Mouse (Mus musculus): ENCODE data around the gene Mical1. TPM values are rescaled to one million over a fixed set of nuclear protein-coding genes. Genes with fewer than 3 reads are reported as not detected.

Gene Mical1
- 48.1 and 51.3 TPM in 2 replicates for polyA plus RNA-seq (2016; fragmentation: Nextera tagmentation; extraction: Ambion mirVana)

- DNase-seq (ENCODE audit: low spot score): peak; percentile 73
- WGBS: 0% methylated on average over 35 of the region's 35 CpGs
- no peaks in the 10 kb centered on the region for H3K9me3 ChIP-seq
- peak within 1 kb of the TSS; percentile 92 for H3K27ac ChIP-seq
- H3K4me1 ChIP-seq (replicated peaks): peaks cover 45% of the 10 kb centered on the region
- peak within 1 kb of the TSS; percentile 75 for H3K4me3 ChIP-seq
- H3K36me3 ChIP-seq: peaks cover 34% of the 10 kb centered on the region
- peaks cover 3% of the 10 kb centered on the region; the same call in 1 of the 2 replicates for H3K27me3 ChIP-seq (ENCODE audit: insufficient read depth, poor library complexity, severe bottlenecking)
Observed at GRCm38 (mm10) chr10:41476171-41477017, at the start of gene Mical1. TSS of gene Mical1 (plus strand) at chr10:41476314.

DNA sequence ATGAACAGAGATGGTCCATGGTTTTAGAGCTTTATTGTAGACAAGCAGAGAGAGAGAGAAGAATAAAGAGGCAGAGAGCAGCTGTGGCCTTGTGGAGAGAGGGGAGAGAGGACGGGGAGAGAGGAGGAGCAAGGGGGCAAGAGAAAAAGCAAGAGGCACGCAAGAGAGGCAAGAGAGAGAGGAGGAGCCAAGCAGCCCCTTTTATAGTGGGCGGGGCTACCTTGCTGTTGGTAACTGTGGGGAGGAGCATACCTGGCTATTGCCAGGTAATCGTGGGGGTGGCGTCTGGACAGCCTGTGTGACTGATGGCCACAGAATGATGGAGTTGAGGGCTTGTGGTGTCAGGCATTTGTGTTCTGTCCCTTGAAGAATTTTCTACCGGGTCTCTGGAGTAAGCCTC, 49.7 kb upstream of the Mical1 start:
- Histone ChIP-seq H3K4me1 (replicated peaks) (no peaks in the 10 kb centered on the region), H3K27me3 (ENCODE audit: insufficient read depth, poor library complexity, severe bottlenecking) (no peaks in the 10 kb centered on the region), H3K27ac (no peak overlapping the region), H3K36me3 (no peaks in the 10 kb centered on the region), H3K4me3 (no peak overlapping the region), H3K9me3 (no peaks in the 10 kb centered on the region)
- DNase-seq (ENCODE audit: low spot score): no peak
- 54% methylated on average over 6 of the region's 6 CpGs for WGBS

- peak; percentile 40 for DNase-seq (ENCODE audit: low spot score)
- 28% methylated on average over 4 of the region's 4 CpGs for WGBS
- H3K9me3 ChIP-seq: no peaks in the 10 kb centered on the region
- no peak overlapping the region for H3K4me3 ChIP-seq
- no peaks in the 10 kb centered on the region for H3K4me1 ChIP-seq (replicated peaks)
- H3K36me3 ChIP-seq: no peaks in the 10 kb centered on the region
- peaks cover 14% of the 10 kb centered on the region for H3K27me3 ChIP-seq (ENCODE audit: insufficient read depth, poor library complexity, severe bottlenecking)
- H3K27ac ChIP-seq: no peak overlapping the region
Observed at GRCm38 (mm10) chr10:41434624-41435023, 41.5 kb upstream of the Mical1 start.

GRCm38 (mm10) chr10:41435141-41435540, 41.0 kb upstream of the Mical1 start:
- peaks cover 14% of the 10 kb centered on the region for H3K27me3 ChIP-seq (ENCODE audit: insufficient read depth, poor library complexity, severe bottlenecking)
- no peaks in the 10 kb centered on the region for H3K9me3 ChIP-seq
- H3K4me3 ChIP-seq: no peak overlapping the region
- DNase-seq (ENCODE audit: low spot score): no peak
- WGBS: 42% methylated on average over 3 of the region's 3 CpGs
- no peaks in the 10 kb centered on the region for H3K4me1 ChIP-seq (replicated peaks)
- no peak overlapping the region for H3K27ac ChIP-seq
- H3K36me3 ChIP-seq: no peaks in the 10 kb centered on the region

GRCm38 (mm10) chr10:41448216-41448615, 27.9 kb upstream of the Mical1 start:
- Histone ChIP-seq H3K9me3 (no peaks in the 10 kb centered on the region), H3K36me3 (peaks cover 16% of the 10 kb centered on the region), H3K27ac (no peak overlapping the region), H3K4me1 (replicated peaks) (peaks cover 24% of the 10 kb centered on the region), H3K4me3 (no peak overlapping the region), H3K27me3 (ENCODE audit: insufficient read depth, poor library complexity, severe bottlenecking) (no peaks in the 10 kb centered on the region)
- no peak for DNase-seq (ENCODE audit: low spot score)
- 77% methylated on average over 1 of the region's 1 CpGs for WGBS

DNA sequence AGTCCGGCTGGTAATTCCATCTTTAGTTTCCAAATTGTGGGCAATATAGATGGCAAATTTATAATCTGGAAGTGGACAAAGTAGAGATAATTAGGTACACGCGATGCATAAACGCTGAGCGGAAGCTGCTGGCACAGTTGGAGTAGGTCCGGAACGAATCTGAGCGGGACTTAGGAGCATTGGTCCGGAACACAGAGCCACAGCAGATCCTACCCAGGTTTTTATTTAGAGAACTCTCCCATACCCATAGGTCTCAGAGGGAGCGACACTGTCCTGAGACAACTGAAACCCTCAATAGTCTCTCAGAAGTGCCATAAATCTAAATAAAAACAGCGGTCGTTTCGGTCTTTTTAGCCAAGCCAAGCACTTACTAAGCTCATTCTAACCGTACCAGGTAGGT, 26.4 kb upstream of the Mical1 start:
- peak overlapping the region; percentile 89 for H3K27ac ChIP-seq
- H3K9me3 ChIP-seq: no peaks in the 10 kb centered on the region
- H3K4me1 ChIP-seq (replicated peaks): peaks cover 31% of the 10 kb centered on the region
- no peak for DNase-seq (ENCODE audit: low spot score)
- whole genome bisulfite sequencing: 15% methylated on average over 14 of the region's 14 CpGs
- peaks cover 23% of the 10 kb centered on the region for H3K36me3 ChIP-seq
- no peaks in the 10 kb centered on the region for H3K27me3 ChIP-seq (ENCODE audit: insufficient read depth, poor library complexity, severe bottlenecking)
- peak overlapping the region; percentile 87 for H3K4me3 ChIP-seq

DNA sequence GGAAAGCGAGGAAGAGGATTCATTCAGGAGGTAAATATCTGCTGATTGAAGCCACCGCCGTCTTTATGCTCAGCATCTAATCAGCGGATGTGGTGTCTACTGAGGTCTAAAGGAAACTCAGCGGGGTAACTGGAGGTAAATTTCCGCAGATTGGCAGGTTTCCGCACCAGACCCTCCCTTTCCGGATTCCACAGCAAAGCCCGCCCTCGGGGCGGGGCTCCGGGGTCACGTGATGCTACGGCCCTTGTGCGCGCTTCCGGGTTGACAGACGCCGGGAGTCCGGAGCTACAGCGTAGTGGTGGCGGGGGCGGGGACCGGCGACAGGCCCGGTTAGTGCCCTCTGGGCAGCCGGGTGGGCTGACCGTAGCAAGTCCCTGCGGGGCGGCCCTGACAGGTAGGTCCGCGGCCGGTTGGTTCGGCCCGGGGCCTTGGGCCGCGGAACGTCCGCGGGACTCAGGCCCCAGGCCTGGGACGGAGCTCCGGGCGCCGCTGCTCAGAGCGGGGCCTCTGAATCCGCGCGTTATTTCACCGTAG, 25.9 kb upstream of the Mical1 start, which contains the start of gene Zbtb24:
Gene Zbtb24, plus strand, starts transcription at position 247 of the 534 bp plus-strand sequence.
- 0% methylated on average over 49 of the region's 49 CpGs for WGBS

DNA sequence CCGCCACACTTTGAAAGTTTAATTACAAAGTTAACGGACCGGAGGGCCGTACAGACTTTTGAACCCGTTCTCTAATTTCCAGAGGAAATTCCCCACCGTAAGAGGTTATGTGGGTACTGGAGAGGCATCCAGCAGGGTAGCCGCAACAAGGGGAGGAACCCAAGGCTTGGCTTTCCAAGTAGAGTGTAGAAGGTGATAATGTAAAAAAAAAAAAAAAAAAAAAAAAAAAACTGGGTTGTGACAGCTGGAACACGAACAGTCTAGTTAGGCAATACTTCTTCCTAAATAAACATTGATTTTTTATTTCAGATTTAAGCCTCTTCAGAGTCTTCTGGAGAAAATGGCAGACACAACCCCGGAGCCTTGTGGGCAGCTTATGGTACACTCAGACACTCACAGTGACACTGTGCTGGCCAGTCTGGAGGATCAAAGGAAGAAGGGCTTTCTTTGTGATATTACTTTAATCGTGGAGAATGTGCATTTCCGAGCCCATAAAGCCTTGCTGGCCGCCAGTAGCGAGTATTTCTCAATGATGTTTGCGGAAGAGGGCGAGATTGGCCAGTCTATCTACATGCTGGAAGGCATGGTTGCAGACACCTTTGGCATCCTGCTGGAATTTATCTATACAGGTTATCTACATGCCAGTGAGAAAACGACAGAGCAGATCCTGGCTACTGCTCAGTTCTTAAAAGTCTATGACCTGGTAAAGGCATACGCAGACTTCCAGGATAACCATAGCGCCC, 25.2 kb upstream of the Mical1 start:
- no peak for DNase-seq (ENCODE audit: low spot score)
- H3K4me3 ChIP-seq: peak overlapping the region; percentile 87
- no peaks in the 10 kb centered on the region for H3K9me3 ChIP-seq
- no peaks in the 10 kb centered on the region for H3K27me3 ChIP-seq (ENCODE audit: insufficient read depth, poor library complexity, severe bottlenecking)
- peak overlapping the region; percentile 89 for H3K27ac ChIP-seq
- 60% methylated on average over 18 of the region's 18 CpGs for WGBS
- H3K4me1 ChIP-seq (replicated peaks): peaks cover 31% of the 10 kb centered on the region
- H3K36me3 ChIP-seq: peaks cover 34% of the 10 kb centered on the region

More for the DNA sequence above, 25.9 kb upstream of the Mical1 start, which contains the start of gene Zbtb24:
- H3K4me3 ChIP-seq: peak within 1 kb of the TSS; percentile 87
- peaks cover 31% of the 10 kb centered on the region for H3K4me1 ChIP-seq (replicated peaks)
- peaks cover 27% of the 10 kb centered on the region for H3K36me3 ChIP-seq
- no peaks in the 10 kb centered on the region for H3K27me3 ChIP-seq (ENCODE audit: insufficient read depth, poor library complexity, severe bottlenecking)
- H3K27ac ChIP-seq: peak within 1 kb of the TSS; percentile 89
- no peaks in the 10 kb centered on the region for H3K9me3 ChIP-seq
- peak; percentile 96 for DNase-seq (ENCODE audit: low spot score)

DNA sequence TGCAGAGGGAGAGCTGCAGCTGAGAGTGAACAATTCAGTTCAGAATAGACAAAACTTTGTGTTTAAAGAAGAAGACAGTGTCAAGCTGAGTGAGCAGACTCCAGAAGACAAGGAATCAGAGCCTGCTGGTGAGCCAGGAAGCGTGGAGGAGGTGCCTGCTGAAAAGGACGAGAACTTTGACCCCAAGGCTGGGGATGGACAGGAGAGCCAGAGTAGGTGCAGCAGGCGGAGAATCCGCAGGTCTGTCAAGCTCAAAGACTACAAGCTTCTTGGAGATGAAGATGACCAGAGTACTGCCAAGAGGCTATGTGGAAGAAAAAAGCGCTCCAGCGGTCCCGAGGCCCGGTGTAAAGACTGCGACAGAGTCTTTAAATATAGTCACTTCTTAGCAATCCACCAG, 24.5 kb upstream of the Mical1 start:
- Histone ChIP-seq H3K27me3 (ENCODE audit: insufficient read depth, poor library complexity, severe bottlenecking) (no peaks in the 10 kb centered on the region), H3K4me3 (no peak overlapping the region), H3K36me3 (peaks cover 42% of the 10 kb centered on the region), H3K9me3 (no peaks in the 10 kb centered on the region), H3K27ac (no peak overlapping the region), H3K4me1 (replicated peaks) (peaks cover 31% of the 10 kb centered on the region)
- 93% methylated on average over 9 of the region's 9 CpGs for WGBS
- DNase-seq (ENCODE audit: low spot score): no peak

DNA sequence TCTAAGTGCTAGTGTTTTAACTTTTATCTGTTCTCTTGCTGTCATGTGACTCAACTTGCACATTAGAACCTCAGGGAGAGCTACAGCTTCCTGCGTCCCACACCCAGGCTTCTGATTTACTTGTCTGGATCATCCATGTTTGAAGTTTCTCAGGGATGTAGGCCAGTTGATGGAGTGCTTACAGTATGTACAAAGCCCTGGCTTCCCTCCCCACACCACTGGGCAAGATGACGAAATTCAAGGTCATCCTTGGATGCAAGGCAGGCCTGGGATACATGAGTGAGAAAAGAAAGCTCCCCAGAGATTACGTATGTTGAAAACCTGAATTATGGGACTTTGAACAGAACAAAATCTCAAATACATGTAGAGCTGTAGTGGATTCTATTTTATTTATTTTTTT, 23.3 kb upstream of the Mical1 start:
- H3K9me3 ChIP-seq: no peaks in the 10 kb centered on the region
- DNase-seq (ENCODE audit: low spot score): no peak
- no peak overlapping the region for H3K27ac ChIP-seq
- peaks cover 53% of the 10 kb centered on the region for H3K36me3 ChIP-seq
- H3K27me3 ChIP-seq (ENCODE audit: insufficient read depth, poor library complexity, severe bottlenecking): no peaks in the 10 kb centered on the region
- WGBS: 94% methylated on average over 3 of the region's 3 CpGs
- peaks cover 31% of the 10 kb centered on the region for H3K4me1 ChIP-seq (replicated peaks)
- no peak overlapping the region for H3K4me3 ChIP-seq

- H3K27ac ChIP-seq: no peak overlapping the region
- DNase-seq (ENCODE audit: low spot score): no peak
- no peaks in the 10 kb centered on the region for H3K9me3 ChIP-seq
- H3K4me3 ChIP-seq: no peak overlapping the region
- no peaks in the 10 kb centered on the region for H3K27me3 ChIP-seq (ENCODE audit: insufficient read depth, poor library complexity, severe bottlenecking)
- peaks cover 19% of the 10 kb centered on the region; the same call in 1 of the 2 replicates for H3K4me1 ChIP-seq (replicated peaks)
- WGBS: 81% methylated on average over 4 of the region's 4 CpGs
- peaks cover 86% of the 10 kb centered on the region for H3K36me3 ChIP-seq
Observed at GRCm38 (mm10) chr10:41459990-41460389, 16.1 kb upstream of the Mical1 start.

- Histone ChIP-seq H3K4me1 (replicated peaks) (peaks cover 19% of the 10 kb centered on the region; the same call in 1 of the 2 replicates), H3K27ac (no peak overlapping the region), H3K4me3 (no peak overlapping the region), H3K9me3 (no peaks in the 10 kb centered on the region), H3K27me3 (ENCODE audit: insufficient read depth, poor library complexity, severe bottlenecking) (no peaks in the 10 kb centered on the region), H3K36me3 (peaks cover 86% of the 10 kb centered on the region)
- 34% methylated on average over 2 of the region's 2 CpGs for WGBS
- no peak for DNase-seq (ENCODE audit: low spot score)
Observed at GRCm38 (mm10) chr10:41460501-41460900, 15.6 kb upstream of the Mical1 start.
